Mouse (Mus musculus): Measurements from ENCODE around the gene Sptb.

The Sptb gene

GRCm38 (mm10) chr12:76710351-76711100 is at the start of gene Sptb:
Gene Sptb (minus strand): TSS chr12:76710547.
- no peak for TF ChIP-seq GATA4 (IDR thresholded peaks at IDR 0.05; ENCODE audit: insufficient replicate concordance, low read length)

DNA sequence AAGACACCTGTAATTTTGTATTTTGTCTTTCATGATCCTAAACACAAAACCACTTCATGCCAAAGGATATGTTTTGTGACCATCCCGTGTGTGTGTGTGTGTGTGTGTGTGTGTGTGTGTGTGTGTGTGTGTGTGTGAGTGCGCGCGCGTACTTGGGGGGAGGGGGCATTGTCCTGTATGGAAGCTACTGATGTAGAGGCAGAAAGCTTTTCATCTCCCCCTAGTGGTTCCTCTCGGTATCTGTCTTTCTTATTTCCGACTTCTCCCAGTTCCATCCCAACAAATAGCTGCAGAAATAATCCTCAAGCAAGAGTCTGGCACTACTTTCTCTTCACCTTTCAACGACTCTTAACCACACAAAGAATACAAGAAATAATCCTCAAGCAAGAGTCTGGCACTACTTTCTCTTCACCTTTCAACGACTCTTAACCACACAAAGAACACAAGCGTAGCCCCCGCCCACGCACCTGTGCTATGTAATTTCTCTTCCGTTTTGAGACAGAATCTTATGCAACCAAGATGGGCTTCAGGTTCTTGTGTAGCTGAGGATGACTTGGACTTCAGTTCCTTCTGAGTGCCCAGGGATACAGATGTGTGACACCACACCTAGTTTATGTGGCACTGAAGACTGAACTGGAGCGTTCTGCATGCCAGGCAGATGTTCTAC is 42.4 kb upstream of the Sptb start:
- TF ChIP-seq GATA4 (IDR thresholded peaks at IDR 0.05; ENCODE audit: insufficient replicate concordance, low read length) = no peak

DNA sequence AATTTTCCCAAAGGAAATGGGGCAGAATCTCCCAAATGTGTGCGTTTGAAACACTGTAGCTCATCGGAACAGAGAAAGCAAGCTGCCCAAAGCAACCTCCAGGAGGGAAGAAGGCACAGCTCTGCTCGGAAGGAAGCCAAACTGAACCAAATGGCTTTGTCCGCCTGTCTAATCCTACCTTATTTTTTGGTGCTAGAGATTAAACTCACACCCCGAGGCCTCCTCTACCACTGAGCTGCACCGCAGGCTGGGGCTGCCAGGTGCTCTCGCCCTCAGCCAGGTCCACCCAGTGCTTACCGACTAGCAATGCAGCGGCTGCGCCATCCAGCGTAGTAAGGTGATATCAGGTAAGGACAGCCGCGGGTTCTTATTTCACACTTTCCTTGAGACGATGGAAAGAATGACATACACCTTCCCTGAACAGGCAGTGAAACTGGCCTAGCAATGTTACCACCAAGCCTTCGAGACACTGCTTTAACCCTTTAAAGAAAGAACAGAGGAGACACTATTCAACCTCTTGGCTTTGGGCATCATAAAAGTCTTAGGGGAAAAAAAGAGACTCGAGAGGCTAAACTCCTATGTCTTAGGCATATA is 40.6 kb upstream of the Sptb start:
- no peak for TF ChIP-seq GATA4 (IDR thresholded peaks at IDR 0.05; ENCODE audit: insufficient replicate concordance, low read length)

DNA sequence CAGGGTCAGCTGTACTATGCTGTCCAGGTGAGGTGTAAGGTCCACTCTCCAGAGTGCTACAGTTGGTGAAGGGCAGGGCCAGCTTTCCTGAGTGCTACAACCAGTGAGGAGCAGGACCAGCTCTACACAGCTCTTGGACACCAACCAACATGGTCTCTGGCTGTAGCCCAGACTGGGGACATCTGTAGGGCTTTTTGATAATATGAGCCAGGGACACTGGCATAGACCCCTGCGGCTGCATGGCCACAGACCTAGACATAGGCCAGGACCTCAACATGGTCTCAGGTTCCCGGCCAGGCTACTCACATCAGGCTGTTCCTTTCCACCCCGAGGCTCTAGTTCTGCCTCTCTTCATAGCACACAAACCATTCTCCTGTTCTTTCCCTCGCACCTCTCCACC is 17.6 kb upstream of the Sptb start:
- TF ChIP-seq GATA4 (IDR thresholded peaks at IDR 0.05; ENCODE audit: insufficient replicate concordance, low read length) = no peak

DNA sequence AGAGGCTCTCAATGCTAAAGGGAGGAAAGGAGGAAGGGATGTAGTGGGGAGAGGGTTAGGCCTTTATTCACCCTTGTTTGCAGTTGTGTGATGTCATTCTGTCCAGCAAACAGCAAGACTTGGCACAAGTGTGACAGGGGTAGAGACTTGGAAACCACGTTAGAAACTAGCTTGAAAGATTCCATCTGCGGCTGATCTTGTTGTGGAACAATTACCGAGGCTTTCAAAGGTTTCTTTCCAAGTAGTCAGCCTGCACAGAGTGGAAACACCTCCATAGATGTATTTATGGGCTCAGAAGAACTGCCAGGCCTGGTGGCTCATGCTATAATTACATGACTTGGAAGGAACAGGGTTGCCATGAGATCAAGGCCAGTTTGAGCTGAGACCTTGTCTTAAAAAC is 11.7 kb upstream of the Sptb start:
- no peak for TF ChIP-seq GATA4 (IDR thresholded peaks at IDR 0.05; ENCODE audit: insufficient replicate concordance, low read length)

DNA sequence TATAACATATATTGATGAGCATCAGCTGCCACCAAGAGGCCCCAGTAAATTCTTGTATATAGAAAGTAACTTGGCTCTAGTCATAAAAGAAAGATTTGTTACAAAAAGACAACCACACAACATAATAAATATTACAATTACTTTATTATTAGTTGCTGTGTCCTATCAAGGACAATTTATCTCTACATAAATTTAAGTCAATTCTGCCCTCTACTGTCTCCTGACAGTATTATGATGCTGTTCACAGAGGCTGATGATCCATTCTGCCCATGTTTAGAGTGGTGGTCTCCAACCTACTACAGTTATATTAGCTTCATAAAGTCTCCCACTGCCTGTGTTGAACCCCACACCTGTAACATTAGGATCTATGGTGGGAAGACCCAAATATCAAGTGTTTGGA is 10.2 kb upstream of the Sptb start:
- no peak for TF ChIP-seq GATA4 (IDR thresholded peaks at IDR 0.05; ENCODE audit: insufficient replicate concordance, low read length)

DNA sequence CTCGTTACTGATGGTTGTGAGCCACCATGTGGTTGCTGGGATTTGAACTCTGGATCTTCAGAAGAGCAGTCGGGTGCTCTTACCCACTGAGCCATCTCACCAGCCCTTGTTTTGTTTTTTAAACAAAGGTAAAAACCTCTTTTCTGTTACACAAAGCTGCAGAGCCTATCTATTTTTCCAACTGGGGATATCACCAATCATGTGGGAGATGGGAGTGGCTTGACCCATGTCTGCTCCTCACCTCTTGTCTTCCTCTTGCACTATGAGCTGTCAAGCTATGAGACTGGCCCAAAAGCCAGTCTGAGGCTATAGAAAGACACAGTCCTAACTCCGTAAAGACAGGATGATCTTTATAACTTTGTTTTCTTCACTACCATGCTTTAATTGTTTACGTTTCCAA is 8.0 kb upstream of the Sptb start:
- no peak for TF ChIP-seq GATA4 (IDR thresholded peaks at IDR 0.05; ENCODE audit: insufficient replicate concordance, low read length)

DNA sequence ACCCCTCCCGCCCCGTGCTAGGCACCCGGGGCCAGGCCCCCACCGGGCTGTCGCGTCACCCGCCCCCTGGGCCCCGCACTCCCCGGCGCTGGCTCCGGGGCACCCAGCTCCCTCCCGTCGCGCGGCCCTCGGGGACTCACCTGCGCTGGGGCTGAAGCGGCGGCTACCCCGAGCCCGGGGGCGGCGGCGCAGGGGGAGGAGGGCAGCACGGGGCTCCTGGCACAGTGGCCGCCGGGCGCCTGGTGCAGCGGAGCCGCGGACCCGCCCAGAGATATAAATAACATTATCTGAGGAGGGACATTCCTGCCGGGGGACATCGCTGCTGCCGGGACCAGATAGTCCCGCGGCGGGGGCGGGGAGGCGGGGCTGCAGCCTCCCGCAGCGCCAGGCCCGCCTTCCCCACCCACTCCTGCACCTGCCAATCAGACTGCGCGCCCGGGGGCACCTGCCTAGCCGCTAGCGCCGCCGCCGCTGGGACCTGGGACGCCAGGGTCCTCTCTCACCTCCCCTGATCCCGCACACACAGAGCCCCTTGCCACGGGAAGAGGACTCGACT is 474 bp downstream of the Sptb start:
- no peak for TF ChIP-seq GATA4 (IDR thresholded peaks at IDR 0.05; ENCODE audit: insufficient replicate concordance, low read length)

- no peak for TF ChIP-seq GATA4 (IDR thresholded peaks at IDR 0.05; ENCODE audit: insufficient replicate concordance, low read length)
Observed at GRCm38 (mm10) chr12:76708956-76709794, 1.2 kb downstream of the Sptb start.

- no peak for TF ChIP-seq GATA4 (IDR thresholded peaks at IDR 0.05; ENCODE audit: insufficient replicate concordance, low read length)
Observed at GRCm38 (mm10) chr12:76708181-76708580, 2.2 kb downstream of the Sptb start.

DNA sequence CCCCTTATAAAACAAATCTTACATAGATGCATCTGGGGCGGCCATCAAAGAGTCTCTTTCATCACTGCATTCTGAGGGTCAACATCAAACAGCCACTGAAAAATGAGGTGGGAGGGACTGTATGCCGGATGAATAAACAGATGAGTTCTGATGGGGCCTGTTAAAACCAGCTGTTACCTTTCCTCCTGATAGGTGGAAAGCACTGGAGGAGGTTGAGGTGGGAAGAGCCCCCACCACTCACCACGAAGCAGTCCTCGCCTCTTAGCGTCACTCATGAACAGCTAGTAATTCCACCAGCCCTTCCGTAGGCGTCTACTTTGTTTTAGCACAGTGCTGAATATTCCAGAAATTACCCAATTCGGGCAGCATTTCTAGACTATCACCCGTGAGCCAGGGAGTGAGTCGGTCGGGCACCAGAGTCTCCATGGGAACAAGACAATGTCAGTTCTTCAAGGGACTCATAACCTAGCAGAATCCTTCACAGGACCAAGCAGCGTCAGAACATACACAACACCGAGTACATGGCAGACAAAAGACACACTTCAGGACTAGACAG is 13.9 kb downstream of the Sptb start:
- no peak for TF ChIP-seq GATA4 (IDR thresholded peaks at IDR 0.05; ENCODE audit: insufficient replicate concordance, low read length)

- TF ChIP-seq GATA4 (IDR thresholded peaks at IDR 0.05; ENCODE audit: insufficient replicate concordance, low read length) = no peak
Observed at GRCm38 (mm10) chr12:76695773-76696172, 14.6 kb downstream of the Sptb start.

- no peak for TF ChIP-seq GATA4 (IDR thresholded peaks at IDR 0.05; ENCODE audit: insufficient replicate concordance, low read length)
Observed at GRCm38 (mm10) chr12:76694801-76695505, 15.4 kb downstream of the Sptb start.

GRCm38 (mm10) chr12:76687498-76688200 is 22.7 kb downstream of the Sptb start:
- no peak for TF ChIP-seq GATA4 (IDR thresholded peaks at IDR 0.05; ENCODE audit: insufficient replicate concordance, low read length)

Data from liver, adult (tissue).